Mouse (Mus musculus): ENCODE measurements around the gene Olfr616. TPM values are rescaled to one million over a fixed set of nuclear protein-coding genes. Genes with fewer than 3 reads are reported as not detected.

Olfr616 gene
- not detected in 4 replicates for total RNA-seq (2023)

DNA sequence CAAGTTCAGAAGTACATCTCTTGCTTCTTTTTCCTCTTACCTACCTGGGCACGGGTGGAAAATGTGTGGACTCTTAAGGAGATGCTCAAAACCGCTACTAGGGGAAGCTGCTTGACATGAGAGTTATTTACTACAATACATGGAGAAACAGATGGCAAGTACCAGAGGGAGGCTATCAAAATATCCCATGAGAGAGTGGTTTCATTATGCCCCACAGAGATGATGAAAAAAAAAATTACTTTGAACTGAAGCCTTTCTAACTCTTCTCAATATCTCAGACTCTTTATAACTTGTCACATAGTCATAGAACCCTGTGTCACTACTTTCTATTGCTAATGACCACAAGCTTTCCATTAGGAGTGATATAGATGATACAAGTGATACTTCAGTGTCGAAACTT lies at the start of gene Olfr616:
Olfr616 (minus strand) TSS at position 101 of the 400 bp plus-strand sequence.

GRCm38 (mm10) chr7:103612434-103612833 lies 43.5 kb upstream of the Olfr616 start, which contains the start of gene Olfr620:
TSS of gene Olfr620 (minus strand) at chr7:103612534.

GRCm38 (mm10) chr7:103600275-103600674 lies 31.3 kb upstream of the Olfr616 start, which contains the start of gene Olfr619:
TSS of gene Olfr619 (plus strand) at chr7:103600575.

GRCm38 (mm10) chr7:103589803-103590202 lies 20.9 kb upstream of the Olfr616 start, which contains the start of gene Olfr618:
TSS of gene Olfr618 (plus strand) at chr7:103590103.

DNA sequence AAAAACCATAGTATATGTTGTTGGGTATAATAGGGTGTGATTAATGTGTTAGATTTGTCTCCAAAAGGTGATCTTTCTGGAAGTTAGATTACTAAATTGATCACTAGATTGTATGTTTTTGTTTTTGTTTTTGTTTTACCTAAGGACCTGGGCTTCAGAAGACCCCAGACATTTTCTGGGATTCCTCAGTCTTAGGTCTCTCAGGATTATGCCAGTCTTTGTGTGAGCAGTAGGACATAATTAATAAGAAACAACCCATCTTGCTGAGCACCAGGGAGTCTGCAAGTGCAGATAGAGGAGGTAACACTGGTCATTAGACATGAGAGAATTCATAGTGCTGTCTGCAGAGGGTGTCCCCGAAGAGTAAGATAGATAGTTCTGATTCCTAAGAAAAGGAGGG lies 3.8 kb upstream of the Olfr616 start, which contains the start of gene Olfr617:
Olfr617 (plus strand) TSS at position 301 of the 400 bp plus-strand sequence.

GRCm38 (mm10) chr7:103555779-103556178 lies 13.2 kb downstream of the Olfr616 start, which contains the start of gene Olfr615:
TSS of gene Olfr615 (plus strand) at chr7:103556079.

GRCm38 (mm10) chr7:103547774-103548173 lies 21.2 kb downstream of the Olfr616 start, which contains the start of gene Olfr613:
TSS of gene Olfr613 (plus strand) at chr7:103548074.

GRCm38 (mm10) chr7:103542617-103543016 lies 26.3 kb downstream of the Olfr616 start, which contains the start of gene Olfr612:
TSS of gene Olfr612 (minus strand) at chr7:103542717.

GRCm38 (mm10) chr7:103520746-103521145 lies 48.2 kb downstream of the Olfr616 start, which contains the start of gene Olfr611:
TSS of gene Olfr611 (minus strand) at chr7:103520846.

Other genes with a start within 250 kb of the Olfr616 start
- gene Olfr598, start 245.6 kb downstream of the Olfr616 start, total RNA-seq (2023) = not detected in 4 replicates
- gene Olfr599, start 233.2 kb downstream of the Olfr616 start, total RNA-seq (2023) = not detected in 4 replicates
- not detected in 4 replicates for gene Olfr600, start 219.5 kb downstream of the Olfr616 start, total RNA-seq (2023)
- gene Olfr601, start 206.5 kb downstream of the Olfr616 start, total RNA-seq (2023) = not detected in 4 replicates
- gene Olfr603, start 183.0 kb downstream of the Olfr616 start, total RNA-seq (2023) = not detected in 4 replicates
- gene Usp17lc, start 154.1 kb downstream of the Olfr616 start, total RNA-seq (2023) = not detected in 4 replicates
- not detected in 4 replicates for gene Olfr605, start 123.7 kb downstream of the Olfr616 start, total RNA-seq (2023)
- not detected in 4 replicates for gene Olfr606, start 120.1 kb downstream of the Olfr616 start, total RNA-seq (2023)
- gene Olfr607, start 105.0 kb downstream of the Olfr616 start, total RNA-seq (2023) = not detected in 4 replicates
- gene Olfr608, start 99.3 kb downstream of the Olfr616 start, total RNA-seq (2023) = not detected in 4 replicates
- gene Olfr609, start 71.1 kb downstream of the Olfr616 start, total RNA-seq (2023) = not detected in 4 replicates
- gene Olfr610, start 57.0 kb downstream of the Olfr616 start, total RNA-seq (2023) = not detected in 4 replicates
- not detected in 4 replicates for gene Olfr611, start 48.3 kb downstream of the Olfr616 start, total RNA-seq (2023)
- gene Olfr612, start 26.4 kb downstream of the Olfr616 start, total RNA-seq (2023) = not detected in 4 replicates
- gene Olfr613, start 21.1 kb downstream of the Olfr616 start, total RNA-seq (2023) = not detected in 4 replicates
- not detected in 4 replicates for gene Olfr615, start 13.1 kb downstream of the Olfr616 start, total RNA-seq (2023)
- not detected in 4 replicates for gene Olfr617, start 3.9 kb upstream of the Olfr616 start, total RNA-seq (2023)
- not detected in 4 replicates for gene Olfr618, start 21.0 kb upstream of the Olfr616 start, total RNA-seq (2023)
- gene Olfr619, start 31.4 kb upstream of the Olfr616 start, total RNA-seq (2023) = not detected in 4 replicates
- gene Olfr620, start 43.4 kb upstream of the Olfr616 start, total RNA-seq (2023) = not detected in 4 replicates
- gene Olfr622, start 73.6 kb upstream of the Olfr616 start, total RNA-seq (2023) = not detected in 4 replicates
- not detected in 4 replicates for gene Olfr623, start 94.6 kb upstream of the Olfr616 start, total RNA-seq (2023)
- not detected in 4 replicates for gene Olfr624, start 102.0 kb upstream of the Olfr616 start, total RNA-seq (2023)
- gene Olfr625-ps1, start 113.6 kb upstream of the Olfr616 start, total RNA-seq (2023) = not detected in 4 replicates
- gene Olfr243, start 145.5 kb upstream of the Olfr616 start, total RNA-seq (2023) = not detected in 4 replicates
- not detected in 4 replicates for gene Olfr628, start 161.2 kb upstream of the Olfr616 start, total RNA-seq (2023)
- not detected in 4 replicates for gene Olfr629, start 175.8 kb upstream of the Olfr616 start, total RNA-seq (2023)
- gene Olfr630, start 188.2 kb upstream of the Olfr616 start, total RNA-seq (2023) = not detected in 4 replicates
- gene Olfr69, start 202.5 kb upstream of the Olfr616 start, total RNA-seq (2023) = not detected in 4 replicates
- gene Olfr68, start 210.6 kb upstream of the Olfr616 start, total RNA-seq (2023) = not detected in 4 replicates
- not detected in 4 replicates for gene Olfr67, start 222.7 kb upstream of the Olfr616 start, total RNA-seq (2023)
- 4.4 to 21.0 TPM (median 14.7 TPM) in 4 replicates for gene Hbb-bt, start 244.9 kb upstream of the Olfr616 start, total RNA-seq (2023)